Mouse (Mus musculus): ENCODE results near the gene AA986860.

AA986860 gene

DNA sequence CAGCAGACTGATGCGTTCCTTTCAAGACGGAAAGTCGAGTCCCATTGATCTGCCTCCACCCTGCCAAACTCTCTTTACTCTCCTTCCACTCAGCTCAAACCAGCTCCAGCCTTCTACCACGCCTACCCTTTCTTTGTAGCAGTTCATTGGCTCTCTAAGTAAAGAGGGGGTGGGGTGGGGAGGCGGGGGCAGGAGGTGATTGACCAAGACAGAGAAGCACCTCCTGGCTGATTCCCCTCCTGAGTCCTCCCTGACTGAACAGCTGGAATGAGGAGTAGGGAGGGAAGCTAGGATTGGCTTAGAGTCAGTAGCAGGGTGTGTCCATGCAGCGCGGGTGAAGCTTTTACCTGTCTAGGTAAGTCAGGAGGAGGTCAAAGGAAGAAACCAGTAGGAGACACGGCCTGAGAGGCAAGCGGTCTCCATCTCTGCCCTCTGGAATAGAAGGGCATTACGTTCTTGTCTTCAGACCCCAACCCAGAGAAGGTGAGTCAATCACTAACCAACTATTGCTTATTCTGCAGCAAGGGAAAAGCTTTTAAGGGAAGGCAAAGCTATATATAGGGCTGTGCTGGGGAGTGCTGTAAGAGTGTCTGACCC, at the start of gene AA986860:
Gene AA986860, plus strand, starts transcription at position 236 of the 597 bp plus-strand sequence.
- no peak for DNase-seq (ENCODE audit: low spot score)

DNA sequence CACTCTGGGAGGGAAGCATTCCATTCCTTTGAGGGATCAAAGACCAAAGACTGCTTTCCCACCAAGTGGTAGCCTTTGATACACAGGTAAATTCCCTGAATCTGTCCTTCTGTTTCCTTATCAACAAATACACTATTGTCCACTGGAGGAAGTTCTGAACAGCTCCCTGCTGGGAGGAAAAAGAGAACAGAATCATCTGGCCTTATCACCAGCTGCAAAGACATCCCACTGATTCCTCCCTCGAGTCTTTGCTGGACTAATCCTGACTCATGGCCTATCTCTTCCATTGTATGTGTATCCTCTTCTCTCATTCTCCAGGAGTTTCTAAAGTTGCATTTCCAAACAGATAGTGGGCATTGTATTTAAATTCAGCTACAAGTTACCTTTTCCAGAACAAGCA, 47.9 kb upstream of the AA986860 start:
- no peak for DNase-seq (ENCODE audit: low spot score)

DNA sequence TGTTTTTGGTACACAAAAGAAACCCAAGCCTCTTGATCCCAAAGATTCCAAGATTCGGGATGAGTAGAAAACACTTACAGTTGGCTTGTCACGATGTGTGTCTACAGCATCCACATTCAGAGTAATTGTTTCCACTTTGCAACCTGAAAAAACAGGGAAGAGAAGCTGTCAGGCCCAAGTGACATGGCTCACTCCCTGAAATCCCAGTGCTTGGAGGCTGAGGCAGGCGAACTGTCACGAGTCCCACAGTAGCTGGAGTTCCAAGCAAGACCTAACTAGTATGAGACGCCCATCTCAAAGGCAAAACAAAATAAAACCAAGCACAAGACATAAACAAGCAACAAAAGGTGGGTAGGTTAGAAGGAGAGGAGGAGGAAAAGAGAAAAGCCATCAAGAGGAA, 33.2 kb upstream of the AA986860 start:
- no peak for DNase-seq (ENCODE audit: low spot score)

DNA sequence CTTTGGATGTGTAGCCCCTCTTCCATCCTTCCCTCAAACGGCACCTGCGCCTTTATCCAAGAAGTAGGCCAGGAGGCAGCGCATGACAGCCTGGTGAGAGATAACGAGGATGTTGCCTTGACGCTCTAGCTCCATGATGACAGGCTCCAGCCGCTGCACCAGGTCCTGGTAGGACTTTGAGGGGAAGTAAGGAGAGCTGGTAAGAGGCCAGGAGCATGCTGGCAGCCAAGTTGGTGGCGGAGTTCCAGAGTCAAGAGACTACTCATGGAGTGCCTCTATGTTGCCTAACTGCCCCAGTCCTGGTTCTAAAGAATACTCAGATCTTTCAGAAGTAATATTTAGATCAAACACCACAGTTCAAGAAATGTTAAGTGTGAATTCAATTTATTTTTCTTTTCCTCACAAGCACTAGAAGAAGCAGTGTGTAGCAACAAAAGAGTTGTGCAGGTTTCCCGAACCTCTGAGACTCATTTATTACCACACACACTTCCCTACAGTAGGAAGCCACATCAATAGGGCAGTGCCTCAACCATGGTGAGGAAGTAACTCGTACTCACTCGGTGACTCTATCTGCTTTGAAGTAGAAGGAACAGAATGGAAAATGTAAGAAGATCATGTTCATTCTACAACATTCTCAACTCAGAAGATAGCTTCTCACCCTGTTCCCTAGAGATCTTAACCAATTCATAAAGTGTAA, 31.7 kb upstream of the AA986860 start:
- DNase-seq (ENCODE audit: low spot score): no peak

DNA sequence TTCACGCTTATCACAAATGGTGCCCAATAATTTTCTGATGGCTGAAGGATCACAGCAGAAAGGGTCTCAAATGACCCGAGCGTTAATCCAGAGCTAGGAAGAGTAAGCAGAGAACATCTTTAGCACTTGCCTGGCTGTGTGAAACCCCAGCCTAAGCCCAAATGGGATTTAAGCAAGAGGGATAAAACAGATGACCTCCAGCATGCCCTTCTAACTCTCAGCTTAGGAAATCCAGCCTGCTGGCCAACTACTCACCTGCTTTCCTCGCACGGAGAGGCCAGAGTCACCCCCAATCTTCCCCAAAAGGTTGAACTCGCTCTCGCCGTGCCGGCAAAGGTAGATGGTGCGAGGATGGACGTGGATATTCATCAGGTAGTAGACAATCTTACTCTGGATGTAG, 29.8 kb upstream of the AA986860 start:
- no peak for DNase-seq (ENCODE audit: low spot score)

DNA sequence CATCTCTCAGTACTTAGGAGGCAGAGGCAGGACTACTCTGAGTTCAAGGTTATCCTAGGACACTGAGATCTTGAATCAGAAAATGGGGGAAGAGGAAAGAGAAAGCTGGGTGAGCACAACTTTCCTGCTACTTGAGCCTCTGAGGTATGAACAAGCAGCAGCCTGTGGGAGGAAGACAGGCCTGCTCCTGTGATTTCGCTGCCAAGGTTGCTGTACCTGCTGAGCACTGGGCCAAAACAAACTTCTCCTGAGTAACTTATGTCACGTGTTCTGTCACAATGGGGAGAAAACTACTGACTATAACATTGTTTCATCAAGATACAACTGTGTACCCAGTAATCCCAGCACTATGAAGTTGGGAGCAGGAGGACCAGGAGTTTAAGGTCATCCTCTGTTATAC, 28.2 kb upstream of the AA986860 start:
- DNase-seq (ENCODE audit: low spot score): no peak

DNA sequence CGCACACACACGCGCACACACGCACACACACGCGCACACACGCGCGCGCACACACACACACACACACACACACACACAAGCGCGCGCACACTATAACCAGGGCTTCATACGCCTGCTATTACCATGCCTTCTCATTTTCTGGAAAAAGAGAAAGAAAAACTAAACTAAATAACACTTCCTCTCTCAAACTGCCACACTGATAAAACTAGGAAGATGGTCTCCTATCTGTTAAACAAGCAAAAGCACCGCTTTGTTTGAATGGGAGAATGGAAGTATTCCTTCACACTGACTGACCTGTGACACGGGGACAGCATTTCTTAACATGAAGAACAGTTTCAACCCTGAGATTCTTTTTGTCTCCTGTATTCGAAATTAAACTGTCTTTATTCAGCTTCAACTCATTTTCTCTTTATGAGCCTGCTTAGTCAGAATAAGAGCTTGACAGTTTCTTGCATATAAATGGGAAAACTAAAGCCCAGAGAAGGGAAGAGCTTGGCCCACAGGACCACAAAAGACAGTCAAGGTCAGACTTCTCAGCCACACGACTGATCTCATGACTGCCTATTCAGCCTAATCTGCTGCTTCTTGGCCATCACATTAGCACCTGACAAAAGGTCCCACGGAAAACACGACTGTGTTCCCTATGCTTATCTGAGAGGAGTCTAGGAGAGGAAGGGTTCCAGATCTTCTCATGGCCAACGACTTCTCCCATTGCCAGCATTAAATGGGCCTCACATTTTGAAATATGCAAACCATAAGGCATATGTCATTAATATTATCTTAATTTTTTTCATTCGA, 21.3 kb upstream of the AA986860 start:
- no peak for DNase-seq (ENCODE audit: low spot score)

DNA sequence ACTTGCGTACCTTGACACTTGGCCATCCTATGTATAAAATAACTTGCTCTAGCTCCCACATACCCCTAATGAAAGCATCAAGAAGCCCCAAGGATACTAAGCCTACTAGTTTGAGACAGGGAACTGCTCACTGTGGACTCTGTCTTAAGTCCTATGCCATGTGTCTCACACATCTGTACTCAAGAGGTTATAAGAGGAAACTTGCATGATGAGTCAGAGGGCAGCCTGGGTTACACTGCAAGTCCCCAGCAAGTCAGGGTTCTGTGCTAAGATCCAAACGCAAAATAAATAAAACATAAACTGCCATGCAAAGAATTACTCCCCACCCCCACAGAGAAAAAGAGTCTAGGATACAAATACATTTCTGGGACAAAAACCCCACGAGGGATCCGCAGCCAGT, 17.7 kb upstream of the AA986860 start:
- no peak for DNase-seq (ENCODE audit: low spot score)

DNA sequence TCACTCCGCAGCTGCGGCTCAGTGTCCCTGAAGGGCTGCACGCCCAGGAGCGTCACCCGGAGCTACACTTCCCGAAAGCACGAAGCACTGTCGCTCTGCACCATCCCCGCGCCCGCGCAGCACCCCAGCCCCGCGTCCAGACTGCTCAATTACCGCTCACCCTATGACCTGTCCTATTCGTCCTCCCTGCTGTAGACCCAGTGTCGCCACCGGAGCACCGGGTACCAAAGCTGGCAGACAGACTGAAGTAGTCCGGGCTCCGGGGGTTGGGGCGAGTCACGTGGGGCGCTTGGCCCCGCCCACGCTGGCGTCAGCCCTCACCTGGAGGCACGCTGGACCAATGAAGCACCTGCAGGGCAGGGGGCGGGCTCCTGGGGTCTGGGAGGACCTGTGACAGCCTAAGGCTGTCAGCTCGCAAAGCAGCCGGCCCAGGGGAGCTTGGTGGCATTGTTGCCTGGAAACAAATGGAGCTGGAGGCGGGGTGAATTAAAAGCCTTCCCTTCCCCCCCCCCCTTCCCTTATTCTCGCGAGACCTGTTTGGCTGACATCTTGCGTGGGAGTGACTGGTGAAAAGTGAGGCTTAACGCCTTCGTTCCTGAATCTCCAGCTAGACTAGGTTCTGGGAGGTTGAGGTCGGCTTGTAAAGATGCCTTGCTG, 16.1 kb upstream of the AA986860 start, which contains the start of gene Gm29427:
Gene Gm29427, minus strand, starts transcription at position 239 of the 657 bp plus-strand sequence.
- DNase-seq (ENCODE audit: low spot score): peak; percentile 76

DNA sequence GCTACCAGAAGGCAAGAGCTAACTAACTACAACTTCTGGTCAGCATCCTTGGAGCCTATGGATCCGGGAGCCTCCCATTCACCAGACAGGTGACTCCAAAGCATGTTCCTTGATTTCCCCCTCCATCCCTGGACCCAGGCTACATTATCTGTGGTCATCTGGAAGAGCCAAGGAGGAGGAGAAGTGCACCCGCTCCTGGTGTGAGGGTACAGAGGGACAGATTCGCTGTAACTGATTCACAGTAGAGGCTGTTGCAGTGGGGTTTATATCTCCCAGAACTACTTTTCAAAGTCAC, 15.6 kb upstream of the AA986860 start:
- peak; percentile 20 for DNase-seq (ENCODE audit: low spot score)

DNA sequence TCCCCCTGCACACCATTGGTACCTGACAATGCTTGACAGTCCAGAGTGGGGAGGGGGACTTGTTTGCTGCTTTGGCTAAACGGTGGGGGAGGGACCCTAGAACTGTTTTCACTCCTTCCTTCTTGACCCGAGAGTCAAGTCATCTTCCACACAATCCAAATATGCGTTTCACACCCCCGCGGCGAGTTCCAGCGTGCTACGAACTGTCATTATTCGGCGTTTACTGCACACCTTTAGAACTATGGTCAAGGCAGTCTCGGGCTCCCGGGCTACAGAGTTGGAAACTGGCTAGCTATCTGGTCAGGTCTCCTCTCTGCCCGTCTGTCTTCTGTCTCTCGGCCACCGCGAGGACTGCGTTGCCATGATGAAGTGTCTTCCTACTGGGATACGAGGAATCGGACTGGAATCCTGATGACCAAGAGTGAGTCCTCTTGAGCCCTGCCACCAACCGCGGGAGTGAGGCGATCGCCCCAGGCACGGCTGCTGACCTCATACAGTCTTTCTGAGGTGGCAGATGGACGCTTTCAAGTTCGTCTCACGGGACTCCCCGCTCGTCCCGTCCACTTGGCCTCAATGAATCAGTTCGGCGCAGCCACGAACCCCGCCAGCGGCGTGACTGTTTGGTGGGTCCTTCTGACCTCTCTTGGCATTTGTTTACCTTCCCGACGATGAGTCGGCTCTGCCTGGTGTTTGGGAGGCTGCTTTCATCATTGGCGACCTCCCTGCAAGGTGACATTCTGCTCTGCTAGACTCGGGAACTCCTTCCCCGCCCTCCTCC, 15.1 kb upstream of the AA986860 start:
- peak; percentile 37 for DNase-seq (ENCODE audit: low spot score)

DNA sequence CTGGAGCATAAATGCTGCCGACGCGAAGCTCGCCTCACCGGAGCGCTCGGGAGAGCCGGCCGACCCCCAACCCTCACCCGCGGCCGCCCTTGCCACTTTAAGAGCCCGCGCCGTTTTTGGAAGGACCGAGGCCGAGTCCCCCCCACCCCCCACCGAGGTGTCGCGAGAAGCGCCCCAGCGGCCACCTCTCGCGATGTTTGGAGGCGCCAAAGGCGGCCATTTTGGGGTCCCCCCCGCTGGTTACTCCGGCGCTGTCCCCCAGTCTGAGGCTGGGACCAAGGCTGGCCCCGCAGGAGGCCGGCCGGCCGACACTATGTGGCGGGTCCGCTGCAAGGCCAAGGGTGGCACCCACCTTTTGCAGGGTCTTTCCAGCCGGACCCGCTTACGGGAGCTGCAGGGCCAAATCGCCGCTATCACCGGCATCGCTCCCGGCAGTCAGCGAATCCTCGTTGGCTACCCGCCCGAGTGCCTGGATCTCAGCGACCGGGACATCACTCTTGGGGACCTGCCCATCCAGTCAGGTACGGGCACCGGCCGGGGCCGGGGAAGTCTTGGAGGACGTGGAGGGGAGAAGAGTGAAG, 14.4 kb upstream of the AA986860 start, which contains the start of gene Yod1:
Gene Yod1, plus strand, starts transcription at position 37 of the 581 bp plus-strand sequence.
- DNase-seq (ENCODE audit: low spot score): peak; percentile 85

DNA sequence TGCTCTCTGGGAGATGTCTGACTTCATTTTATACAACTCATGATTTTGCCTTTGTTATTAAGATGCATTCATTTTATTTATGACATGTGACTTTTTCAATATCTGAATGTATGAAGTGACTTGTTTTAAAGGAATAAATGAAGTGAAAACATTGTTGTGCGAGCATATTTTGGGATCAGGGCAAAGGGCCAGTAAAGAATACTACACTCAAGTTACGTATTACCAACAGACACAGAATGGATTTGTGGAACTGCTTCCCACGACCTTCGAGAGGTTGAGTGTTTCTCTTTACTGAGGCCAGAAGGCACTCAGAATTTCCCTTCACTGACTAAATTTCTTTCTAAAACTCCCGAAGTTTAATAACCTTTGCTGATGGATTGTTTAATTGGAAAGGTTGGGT, 7.6 kb upstream of the AA986860 start:
- no peak for DNase-seq (ENCODE audit: low spot score)

DNA sequence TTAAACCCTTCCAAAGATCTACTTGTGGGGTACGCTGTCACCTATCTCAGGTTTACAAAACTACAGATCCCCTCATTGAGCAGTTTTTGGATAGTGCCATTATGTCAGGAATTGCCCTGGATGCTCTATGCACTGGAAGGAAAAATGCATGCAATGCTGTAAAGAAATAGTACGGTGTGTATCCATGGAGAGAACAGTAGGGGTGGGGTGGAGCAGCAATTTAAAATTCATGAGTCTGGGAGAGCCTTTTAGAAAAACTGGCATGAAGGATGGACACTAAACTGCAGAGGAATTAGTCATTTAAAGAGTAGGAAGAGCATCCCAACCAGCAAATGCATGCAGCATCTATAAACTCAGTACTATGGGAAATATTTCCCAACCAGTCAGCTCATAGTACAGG, 5.4 kb upstream of the AA986860 start:
- DNase-seq (ENCODE audit: low spot score): no peak

DNA sequence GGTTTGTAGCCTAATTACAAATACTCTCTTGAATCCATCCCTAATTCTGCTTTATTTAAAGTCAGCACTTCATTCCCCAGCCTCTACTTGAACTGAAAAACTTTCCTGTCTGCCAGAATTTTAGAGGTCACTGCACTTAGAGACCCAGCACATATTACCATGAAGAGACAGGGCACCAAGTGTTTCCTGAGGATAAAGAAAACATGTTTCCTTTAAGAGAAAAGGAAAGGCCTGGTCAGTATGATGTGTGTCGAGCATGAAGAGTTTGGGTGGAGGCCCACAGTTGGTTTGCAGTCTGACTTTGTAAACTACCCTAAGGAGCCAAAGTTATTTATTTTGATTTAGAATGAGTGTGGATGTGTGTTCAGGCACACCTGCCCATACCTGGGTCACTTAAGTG, 3.7 kb upstream of the AA986860 start:
- DNase-seq (ENCODE audit: low spot score): no peak

DNA sequence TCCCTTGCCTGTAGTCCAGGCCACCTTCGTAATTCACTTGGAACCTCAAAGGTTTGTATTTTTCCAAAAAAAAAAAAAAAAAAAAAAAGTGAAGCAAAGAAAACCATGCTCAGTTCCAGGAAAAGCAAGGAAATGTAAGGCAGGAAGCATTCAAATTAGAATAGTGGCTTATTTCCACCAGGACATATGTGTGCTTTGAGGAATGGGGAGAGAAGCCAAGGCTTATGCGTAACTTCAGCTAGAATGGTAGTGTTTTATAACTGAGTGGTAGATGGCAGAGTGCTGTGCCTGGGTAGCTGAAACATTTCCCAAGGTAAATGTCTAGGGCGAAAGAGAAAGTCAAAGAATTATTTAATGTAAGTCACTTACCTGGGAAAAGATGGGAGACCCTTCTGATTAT, 3.1 kb upstream of the AA986860 start:
- DNase-seq (ENCODE audit: low spot score): no peak

DNA sequence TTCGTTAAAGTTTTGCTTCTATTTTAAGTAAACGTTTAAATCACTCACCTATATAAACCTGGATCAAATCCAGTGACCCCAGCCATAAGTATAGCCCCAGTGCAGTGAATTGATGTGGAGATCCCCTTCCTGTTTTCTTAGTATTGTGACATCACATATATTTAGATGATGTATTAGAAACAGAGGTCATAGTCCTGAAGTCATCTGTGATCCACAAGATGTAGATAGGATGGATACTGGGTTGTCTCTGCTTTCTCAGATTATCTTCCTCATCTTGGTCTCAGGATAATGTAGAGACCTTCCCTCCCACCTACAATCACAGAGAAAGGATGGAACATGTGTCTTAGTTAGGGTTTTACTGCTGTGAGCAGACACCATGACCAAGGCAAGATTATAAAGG, 2.6 kb upstream of the AA986860 start, which contains the start of gene Pfkfb2:
Gene Pfkfb2, minus strand, starts transcription at position 101 of the 400 bp plus-strand sequence.
- DNase-seq (ENCODE audit: low spot score): no peak

DNA sequence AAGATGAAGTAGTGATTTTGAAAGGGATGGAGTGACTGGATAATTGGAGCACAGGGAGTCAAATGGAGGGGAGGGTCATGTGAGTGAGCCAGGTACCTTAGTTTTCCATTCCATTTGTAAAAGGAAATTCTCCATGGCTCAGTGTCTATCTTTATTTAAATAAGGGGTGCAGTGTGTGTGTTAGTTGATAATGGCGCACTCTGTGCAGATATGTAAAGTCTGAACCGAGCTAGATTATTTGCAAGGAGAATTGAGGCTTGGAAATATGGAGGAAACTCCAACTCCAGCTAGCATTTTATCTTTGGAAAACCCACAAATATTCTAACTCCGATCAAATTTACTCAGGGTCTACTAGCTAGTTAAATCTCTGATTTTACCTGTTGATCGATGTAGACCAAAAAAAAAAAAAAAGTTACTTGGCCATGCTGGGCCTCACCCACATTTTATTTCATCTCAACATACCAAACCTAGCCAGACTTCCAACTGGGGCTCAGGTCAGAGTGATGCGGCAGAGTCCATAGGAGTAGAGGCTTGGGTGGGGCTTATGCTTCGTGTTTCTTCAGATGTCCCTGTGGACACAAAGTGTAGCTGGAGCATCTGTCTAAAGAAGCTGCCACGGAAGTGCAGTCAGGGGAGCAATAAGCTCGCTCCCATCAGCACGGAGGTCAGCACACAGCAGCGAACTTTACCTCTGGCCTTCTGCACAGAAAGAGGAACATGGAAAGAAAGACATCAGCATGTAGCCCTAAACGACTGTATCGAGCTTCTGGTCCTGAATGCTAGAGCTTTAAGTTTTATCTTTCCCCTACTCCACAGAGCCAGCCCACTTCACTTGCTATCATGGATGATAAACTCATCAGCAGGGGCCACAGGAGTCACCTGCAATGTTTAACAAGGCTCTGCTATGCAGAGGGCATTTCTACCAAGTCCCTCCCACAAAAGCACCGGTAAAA, 1.2 kb downstream of the AA986860 start:
- DNase-seq (ENCODE audit: low spot score): no peak

DNA sequence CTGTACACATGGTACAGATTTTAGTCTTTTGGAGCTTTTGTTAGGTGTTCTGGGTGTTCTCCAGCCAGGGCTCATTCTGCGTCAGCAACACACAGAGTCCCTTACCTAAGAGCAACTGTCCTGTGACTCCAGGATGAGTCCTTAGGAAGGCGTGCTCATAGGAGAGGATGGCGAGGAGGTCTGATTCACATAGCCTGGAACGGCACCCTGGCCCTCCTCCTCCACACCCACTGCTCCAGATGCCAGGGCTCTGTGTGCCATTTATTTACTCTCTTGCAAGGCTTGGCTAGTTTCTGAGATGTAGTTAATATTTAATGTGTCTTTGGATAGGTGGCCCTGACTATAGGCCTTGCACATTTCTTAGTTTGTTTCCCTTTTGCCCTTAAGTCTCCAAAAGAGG, 1.9 kb downstream of the AA986860 start:
- no peak for DNase-seq (ENCODE audit: low spot score)

DNA sequence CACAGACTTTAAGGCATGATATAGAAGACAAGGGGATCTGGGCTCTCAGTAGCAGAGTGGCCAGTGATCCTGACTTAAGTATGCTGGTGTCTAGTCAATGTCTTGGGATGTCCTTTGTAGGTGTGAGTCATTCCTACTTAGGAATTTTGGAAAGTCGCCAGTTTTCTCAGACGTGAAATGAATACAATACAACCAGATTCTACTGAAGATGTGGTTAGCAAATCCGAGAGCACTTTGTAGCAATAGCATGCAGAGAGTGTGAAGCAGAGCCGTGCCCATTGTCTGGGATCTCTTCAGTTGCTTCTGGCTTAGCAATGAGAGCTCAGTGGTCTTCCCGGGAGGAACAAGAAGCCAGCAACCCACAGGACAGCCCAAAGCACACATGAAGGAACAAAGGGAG, 2.7 kb downstream of the AA986860 start:
- no peak for DNase-seq (ENCODE audit: low spot score)
